Mouse (Mus musculus) midbrain, embryonic 12.5 days (tissue): Measurements from ENCODE around the gene Il6ra. TPM values are rescaled to one million over a fixed set of nuclear protein-coding genes. Genes with fewer than 3 reads are reported as not detected.

Experiments used
- ATAC-seq: fragments of 200-750 bp; cut with Nextera tagmentation; 2 replicates; pipeline ENCODE4 v1.8.0; 2017; ENCODE audit warnings: low read depth, moderate TSS enrichment, moderate library complexity; ENCODE audit not compliant: low FRiP score
- H3K27ac ChIP-seq: fragments of 300-500 bp; sonication (generic); replicated peaks from 2 replicates; pipeline ENCODE4 v1.5.1; 2016; ENCODE audit warnings: mild to moderate bottlenecking
- H3K27me3 ChIP-seq: fragments of 300-500 bp; sonication (generic); 2 replicates; pipeline ENCODE4 v1.6.1; 2016; ENCODE audit warnings: mild to moderate bottlenecking
- H3K36me3 ChIP-seq: fragments of 300-500 bp; sonication (generic); 2 replicates; pipeline ENCODE4 v1.6.1; 2016
- H3K4me1 ChIP-seq: fragments of 300-500 bp; sonication (generic); 2 replicates; pipeline ENCODE4 v1.6.1; 2016
- H3K4me2 ChIP-seq: fragments of 300-500 bp; sonication (generic); replicated peaks from 2 replicates; pipeline ENCODE4 v1.6.1; 2016; ENCODE audit warnings: mild to moderate bottlenecking, moderate library complexity
- H3K4me3 ChIP-seq: fragments of 300-500 bp; sonication (generic); 2 replicates; pipeline ENCODE4 v1.5.1; 2016; ENCODE audit warnings: mild to moderate bottlenecking
- H3K9ac ChIP-seq: fragments of 300-500 bp; sonication (generic); replicated peaks from 2 replicates; pipeline ENCODE4 v1.6.1; 2016; ENCODE audit warnings: mild to moderate bottlenecking, moderate library complexity
- H3K9me3 ChIP-seq: fragments of 300-500 bp; sonication (generic); 2 replicates; pipeline ENCODE4 v1.6.1; 2016; ENCODE audit warnings: mild to moderate bottlenecking
- WGBS: fragments of 180-500 bp; shearing (Covaris S2); methylation state at CpG from one replicate; pipeline ENCODE4 v1.1.7; 2016; 5-methylcytosine and 5-hydroxymethylcytosine counted together
- polyA plus RNA-seq: library from polyadenylated mRNA; unstranded; fragments of >200 nt; fragmentation: Nextera tagmentation; extraction: Ambion mirVana; gene quantifications from 2 replicates; pipeline ENCODE4 v1.2.1, GENCODE M21; 2016

Gene Il6ra
- polyA plus RNA-seq, 1 experiment from 2014 or later, result 0.83 TPM

GRCm38 (mm10) chr3:89908836-89909235, 4.2 kb downstream of the Il6ra start:
- Histone ChIP-seq H3K4me2 (no peak overlapping the region), H3K4me1 (peaks cover 10% of the 10 kb centered on the region), H3K9me3 (no peaks in the 10 kb centered on the region), H3K36me3 (no peaks in the 10 kb centered on the region), H3K9ac (no peak overlapping the region), H3K27me3 (peaks cover 39% of the 10 kb centered on the region), H3K4me3 (no peak overlapping the region), H3K27ac (no peak overlapping the region)
- 88% methylated on average over 6 of the region's 6 CpGs for WGBS
- ATAC-seq, result no peak

GRCm38 (mm10) chr3:89907846-89908245, 5.2 kb downstream of the Il6ra start:
- 89% methylated on average over 3 of the region's 3 CpGs for WGBS
- H3K36me3 ChIP-seq, result no peaks in the 10 kb centered on the region
- no peak overlapping the region for H3K9ac ChIP-seq
- no peak overlapping the region for H3K4me3 ChIP-seq
- H3K4me2 ChIP-seq, result no peak overlapping the region
- H3K27ac ChIP-seq, result no peak overlapping the region
- H3K27me3 ChIP-seq, result peaks cover 29% of the 10 kb centered on the region
- no peak for ATAC-seq
- no peaks in the 10 kb centered on the region for H3K9me3 ChIP-seq
- H3K4me1 ChIP-seq, result peaks cover 4% of the 10 kb centered on the region

GRCm38 (mm10) chr3:89899511-89899908, 13.5 kb downstream of the Il6ra start:
- ATAC-seq, result no peak
- Histone ChIP-seq H3K9ac (no peak overlapping the region), H3K4me1 (peaks cover 3% of the 10 kb centered on the region; the same call in 1 of the 2 replicates), H3K4me3 (no peak overlapping the region), H3K27me3 (no peaks in the 10 kb centered on the region), H3K9me3 (no peaks in the 10 kb centered on the region), H3K36me3 (no peaks in the 10 kb centered on the region), H3K4me2 (no peak overlapping the region), H3K27ac (no peak overlapping the region)
- WGBS, result 73% methylated on average over 8 of the region's 8 CpGs

GRCm38 (mm10) chr3:89898870-89899510, 14.0 kb downstream of the Il6ra start:
- peaks cover 3% of the 10 kb centered on the region; the same call in 1 of the 2 replicates for H3K4me1 ChIP-seq
- H3K27ac ChIP-seq, result no peak overlapping the region
- no peaks in the 10 kb centered on the region for H3K36me3 ChIP-seq
- H3K9me3 ChIP-seq, result no peaks in the 10 kb centered on the region
- H3K4me3 ChIP-seq, result no peak overlapping the region
- ATAC-seq, result no peak
- H3K4me2 ChIP-seq, result no peak overlapping the region
- H3K27me3 ChIP-seq, result no peaks in the 10 kb centered on the region
- no peak overlapping the region for H3K9ac ChIP-seq
- 70% methylated on average over 5 of the region's 5 CpGs for WGBS

GRCm38 (mm10) chr3:89898011-89898410, 15.0 kb downstream of the Il6ra start:
- Histone ChIP-seq H3K4me1 (peaks cover 3% of the 10 kb centered on the region; the same call in 1 of the 2 replicates), H3K27me3 (no peaks in the 10 kb centered on the region), H3K9ac (no peak overlapping the region), H3K27ac (no peak overlapping the region), H3K36me3 (no peaks in the 10 kb centered on the region), H3K4me3 (no peak overlapping the region), H3K4me2 (no peak overlapping the region), H3K9me3 (no peaks in the 10 kb centered on the region)
- 82% methylated on average over 10 of the region's 10 CpGs for WGBS
- no peak for ATAC-seq

GRCm38 (mm10) chr3:89897204-89897796, 15.7 kb downstream of the Il6ra start:
- H3K9ac ChIP-seq, result no peak overlapping the region

GRCm38 (mm10) chr3:89896571-89896970, 16.4 kb downstream of the Il6ra start:
- Histone ChIP-seq H3K36me3 (no peaks in the 10 kb centered on the region), H3K4me2 (no peak overlapping the region), H3K4me3 (no peak overlapping the region), H3K9me3 (no peaks in the 10 kb centered on the region), H3K4me1 (peaks cover 3% of the 10 kb centered on the region; the same call in 1 of the 2 replicates), H3K27ac (no peak overlapping the region), H3K27me3 (no peaks in the 10 kb centered on the region), H3K9ac (no peak overlapping the region)
- ATAC-seq, result no peak
- 25% methylated on average over 5 of the region's 5 CpGs for WGBS

More at GRCm38 (mm10) chr3:89897204-89897796, 15.7 kb downstream of the Il6ra start:
- Histone ChIP-seq H3K4me1 (peaks cover 3% of the 10 kb centered on the region; the same call in 1 of the 2 replicates), H3K27me3 (no peaks in the 10 kb centered on the region), H3K36me3 (no peaks in the 10 kb centered on the region), H3K4me3 (no peak overlapping the region), H3K4me2 (no peak overlapping the region), H3K9me3 (no peaks in the 10 kb centered on the region), H3K27ac (no peak overlapping the region)
- WGBS, result 73% methylated on average over 8 of the region's 8 CpGs
- ATAC-seq, result no peak

GRCm38 (mm10) chr3:89892517-89893106, 20.4 kb downstream of the Il6ra start:
- Histone ChIP-seq H3K4me3 (no peak overlapping the region), H3K4me2 (no peak overlapping the region), H3K4me1 (peaks cover 3% of the 10 kb centered on the region; the same call in 1 of the 2 replicates), H3K27me3 (peaks cover 3% of the 10 kb centered on the region; the same call in 1 of the 2 replicates), H3K36me3 (no peaks in the 10 kb centered on the region), H3K27ac (no peak overlapping the region), H3K9ac (no peak overlapping the region), H3K9me3 (no peaks in the 10 kb centered on the region)
- no peak for ATAC-seq
- WGBS, result 87% methylated on average over 5 of the region's 5 CpGs

- H3K9ac ChIP-seq, result no peak overlapping the region
- no peak for ATAC-seq
- peaks cover 3% of the 10 kb centered on the region; the same call in 1 of the 2 replicates for H3K4me1 ChIP-seq
- no peaks in the 10 kb centered on the region for H3K36me3 ChIP-seq
- no peak overlapping the region for H3K4me2 ChIP-seq
- no peak overlapping the region for H3K27ac ChIP-seq
- no peaks in the 10 kb centered on the region for H3K9me3 ChIP-seq
- no peak overlapping the region for H3K4me3 ChIP-seq
- peaks cover 5% of the 10 kb centered on the region; the same call in 1 of the 2 replicates for H3K27me3 ChIP-seq
Observed at GRCm38 (mm10) chr3:89891696-89892095, 21.3 kb downstream of the Il6ra start.

GRCm38 (mm10) chr3:89889841-89890430, 23.1 kb downstream of the Il6ra start:
- WGBS, result 75% methylated on average over 8 of the region's 8 CpGs
- no peak for ATAC-seq
- Histone ChIP-seq H3K9ac (no peak overlapping the region), H3K4me3 (no peak overlapping the region), H3K4me2 (no peak overlapping the region), H3K27me3 (peaks cover 16% of the 10 kb centered on the region; the same call in 1 of the 2 replicates), H3K27ac (no peak overlapping the region), H3K36me3 (no peaks in the 10 kb centered on the region), H3K9me3 (no peaks in the 10 kb centered on the region), H3K4me1 (no peaks in the 10 kb centered on the region)

- no peak overlapping the region for H3K4me2 ChIP-seq
- ATAC-seq, result no peak
- 93% methylated on average over 7 of the region's 7 CpGs for WGBS
Observed at GRCm38 (mm10) chr3:89887582-89888230, 25.3 kb downstream of the Il6ra start.

More at GRCm38 (mm10) chr3:89887582-89888230, 25.3 kb downstream of the Il6ra start:
- Histone ChIP-seq H3K9ac (no peak overlapping the region), H3K27me3 (peaks cover 26% of the 10 kb centered on the region), H3K4me3 (no peak overlapping the region), H3K27ac (no peak overlapping the region), H3K4me1 (no peaks in the 10 kb centered on the region), H3K9me3 (no peaks in the 10 kb centered on the region), H3K36me3 (no peaks in the 10 kb centered on the region)
